Mouse (Mus musculus) intestine, embryonic 15.5 days (tissue): ENCODE data around the gene Ctdsp1. TPM values are rescaled to one million over a fixed set of nuclear protein-coding genes. Genes with fewer than 3 reads are reported as not detected.
A peak's percentile ranks its signal among the peaks of the same experiment; 100 is the strongest.
"Not testable (repeated sequence)": the region's sequence is repeated elsewhere in the genome, so short reads cannot be mapped to it uniquely, and the experiment has no call there.

Experiments
- ATAC-seq: fragments of 200-750 bp; cut with Nextera tagmentation; 2 replicates; pipeline ENCODE4 v1.8.0; 2017; ENCODE audit warnings: moderate TSS enrichment, moderate library complexity
- H3K27ac ChIP-seq: fragments of 300-500 bp; sonication (generic); 2 replicates; pipeline ENCODE4 v1.5.1; 2015; ENCODE audit warnings: mild to moderate bottlenecking, inconsistent platforms
- H3K27me3 ChIP-seq: fragments of 300-500 bp; sonication (generic); replicated peaks from 2 replicates; pipeline ENCODE4 v1.6.1; 2015; ENCODE audit warnings: inconsistent platforms
- H3K36me3 ChIP-seq: fragments of 300-500 bp; sonication (generic); 2 replicates; pipeline ENCODE4 v1.6.1; 2015; ENCODE audit warnings: inconsistent platforms
- H3K4me1 ChIP-seq: fragments of 300-500 bp; sonication (generic); replicated peaks from 2 replicates; pipeline ENCODE4 v1.6.1; 2015; ENCODE audit warnings: inconsistent platforms
- H3K4me2 ChIP-seq: fragments of 300-500 bp; sonication (generic); replicated peaks from 2 replicates; pipeline ENCODE4 v1.6.1; 2015; ENCODE audit warnings: mild to moderate bottlenecking, inconsistent platforms
- H3K4me3 ChIP-seq: fragments of 300-500 bp; sonication (generic); replicated peaks from 2 replicates; pipeline ENCODE4 v1.5.1; 2015; ENCODE audit warnings: inconsistent platforms
- H3K9ac ChIP-seq: fragments of 300-500 bp; sonication (generic); 2 replicates; pipeline ENCODE4 v1.6.1; 2015; ENCODE audit warnings: inconsistent platforms
- H3K9me3 ChIP-seq: fragments of 300-500 bp; sonication (generic); 2 replicates; pipeline ENCODE4 v1.6.1; 2016; ENCODE audit warnings: inconsistent platforms
- WGBS: fragments of 180-500 bp; shearing (Covaris S2); methylation state at CpG from one replicate; pipeline ENCODE4 v1.1.7; 2015; 5-methylcytosine and 5-hydroxymethylcytosine counted together
- polyA plus RNA-seq: library from polyadenylated mRNA; unstranded; fragments of >200 nt; fragmentation: Nextera tagmentation; extraction: Ambion mirVana; gene quantifications from 2 replicates; pipeline ENCODE4 v1.2.1, GENCODE M21; 2015

Ctdsp1 gene
- polyA plus RNA-seq, 1 experiment from 2014 or later: 75.4 TPM

DNA sequence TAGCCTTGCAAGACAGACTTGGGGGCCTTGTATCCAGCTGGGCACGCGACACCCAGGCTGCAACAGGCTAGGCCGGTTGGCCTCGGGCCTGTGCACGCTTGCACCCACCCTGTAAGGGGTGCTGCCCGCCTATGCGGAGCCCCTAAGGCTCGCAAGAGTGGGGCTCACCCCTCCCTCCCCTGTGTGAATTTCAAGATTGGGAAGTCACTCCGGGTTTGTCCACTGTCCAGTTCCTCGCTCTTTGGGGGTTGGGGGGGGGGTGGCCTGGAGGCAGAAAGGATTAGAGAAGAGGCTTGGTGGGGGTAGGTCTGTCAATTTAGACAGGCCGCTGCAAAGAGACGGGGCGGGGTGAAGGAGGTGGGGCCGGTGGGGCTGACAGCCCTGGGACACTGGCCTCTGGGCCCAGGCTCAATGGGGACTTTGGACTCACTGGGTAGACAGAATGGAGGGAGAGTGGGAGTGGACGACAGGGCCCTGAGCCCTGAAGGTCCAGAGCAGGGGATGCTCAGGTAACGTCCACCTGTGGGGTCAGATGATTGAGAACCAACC is 1.2 kb downstream of the Ctdsp1 start:
- Histone ChIP-seq H3K27me3 (no peaks in the 10 kb centered on the region), H3K9me3 (no peaks in the 10 kb centered on the region), H3K36me3 (peaks cover 13% of the 10 kb centered on the region; the same call in 1 of the 2 replicates), H3K4me2 (peak overlapping the region; percentile 94), H3K9ac (peak overlapping the region; percentile 84), H3K4me1 (peaks cover 47% of the 10 kb centered on the region), H3K27ac (peak overlapping the region; percentile 99), H3K4me3 (peak overlapping the region; percentile 85)
- peak; percentile 24 for ATAC-seq
- under 1% methylated on average over 16 of the region's 16 CpGs for WGBS

DNA sequence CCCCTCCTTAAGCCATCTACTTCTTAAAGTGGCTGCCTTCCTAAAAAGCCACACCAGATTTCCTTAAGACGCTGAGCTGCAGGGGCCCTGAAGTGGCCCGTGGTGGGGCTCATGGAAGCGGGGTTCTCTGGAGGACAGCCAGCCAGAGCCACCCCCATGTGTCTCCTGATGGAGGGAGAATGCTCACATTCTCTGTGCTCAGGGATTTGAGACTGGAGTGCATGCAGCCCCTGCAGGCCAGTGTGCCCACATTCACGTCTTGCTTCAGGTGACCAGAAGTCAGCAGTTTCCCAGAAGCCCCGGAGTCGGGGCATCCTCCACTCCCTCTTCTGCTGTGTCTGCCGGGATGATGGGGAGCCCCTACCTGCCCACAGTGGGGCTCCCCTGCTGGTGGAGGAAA is 1.7 kb downstream of the Ctdsp1 start:
- Histone ChIP-seq H3K4me1 (peaks cover 44% of the 10 kb centered on the region), H3K9me3 (no peaks in the 10 kb centered on the region), H3K4me3 (peak overlapping the region; percentile 85), H3K27ac (peak overlapping the region; percentile 99), H3K4me2 (peak overlapping the region; percentile 94), H3K9ac (peak overlapping the region; percentile 84), H3K27me3 (no peaks in the 10 kb centered on the region), H3K36me3 (peaks cover 13% of the 10 kb centered on the region; the same call in 1 of the 2 replicates)
- ATAC-seq: no peak
- 36% methylated on average over 7 of the region's 7 CpGs for WGBS

DNA sequence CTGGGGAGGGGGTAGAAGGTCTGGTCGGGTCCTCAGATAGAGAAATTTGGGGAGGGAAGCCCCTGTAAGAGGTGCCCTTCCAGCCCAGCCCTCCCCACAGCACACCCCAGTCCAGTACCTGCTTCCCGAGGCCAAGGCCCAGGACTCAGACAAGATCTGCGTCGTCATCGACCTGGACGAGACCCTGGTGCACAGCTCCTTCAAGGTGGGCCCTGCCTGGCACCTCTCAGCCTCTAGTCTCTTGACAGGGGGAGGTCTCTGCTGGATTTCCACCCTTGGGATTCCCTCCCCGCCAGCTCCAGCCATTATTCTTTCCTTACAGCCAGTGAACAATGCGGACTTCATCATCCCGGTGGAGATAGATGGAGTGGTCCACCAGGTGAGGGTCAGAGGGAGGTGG is 2.4 kb downstream of the Ctdsp1 start:
- 0 out of 2 replicates have a peak overlapping the region, but pooled peaks have one; percentile 85 for H3K4me3 ChIP-seq
- H3K27ac ChIP-seq: peak overlapping the region; percentile 15; the same call in 1 of the 2 replicates
- WGBS: 83% methylated on average over 9 of the region's 9 CpGs
- H3K4me2 ChIP-seq: peak overlapping the region; percentile 94
- H3K9ac ChIP-seq: no peak overlapping the region
- H3K27me3 ChIP-seq: no peaks in the 10 kb centered on the region
- peaks cover 39% of the 10 kb centered on the region for H3K4me1 ChIP-seq
- ATAC-seq: no peak
- no peaks in the 10 kb centered on the region for H3K9me3 ChIP-seq
- H3K36me3 ChIP-seq: peaks cover 13% of the 10 kb centered on the region; the same call in 1 of the 2 replicates

DNA sequence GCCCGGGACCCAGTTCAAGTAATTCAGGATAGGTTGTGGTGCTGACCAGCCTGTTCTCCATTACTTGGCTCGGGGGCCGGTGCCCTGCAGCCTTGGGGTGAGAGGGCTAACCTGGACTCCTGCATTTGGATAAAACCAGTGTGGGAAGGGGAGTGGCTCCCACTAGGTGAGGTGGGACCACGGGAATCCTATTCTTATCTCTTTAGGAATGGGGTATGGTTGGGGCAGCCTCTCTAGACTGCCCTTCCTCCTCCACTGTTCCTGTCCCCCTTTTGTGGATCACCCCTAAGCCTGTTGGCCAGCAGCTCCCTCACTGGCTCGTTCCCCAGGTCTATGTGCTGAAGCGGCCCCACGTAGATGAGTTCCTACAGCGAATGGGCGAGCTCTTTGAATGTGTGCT is 3.0 kb downstream of the Ctdsp1 start:
- H3K9ac ChIP-seq: no peak overlapping the region
- no peak overlapping the region for H3K4me2 ChIP-seq
- no peak for ATAC-seq
- no peak overlapping the region for H3K4me3 ChIP-seq
- H3K27ac ChIP-seq: no peak overlapping the region
- peaks cover 36% of the 10 kb centered on the region for H3K4me1 ChIP-seq
- H3K27me3 ChIP-seq: no peaks in the 10 kb centered on the region
- H3K9me3 ChIP-seq: no peaks in the 10 kb centered on the region
- H3K36me3 ChIP-seq: peaks cover 13% of the 10 kb centered on the region; the same call in 1 of the 2 replicates
- 89% methylated on average over 9 of the region's 9 CpGs for WGBS

DNA sequence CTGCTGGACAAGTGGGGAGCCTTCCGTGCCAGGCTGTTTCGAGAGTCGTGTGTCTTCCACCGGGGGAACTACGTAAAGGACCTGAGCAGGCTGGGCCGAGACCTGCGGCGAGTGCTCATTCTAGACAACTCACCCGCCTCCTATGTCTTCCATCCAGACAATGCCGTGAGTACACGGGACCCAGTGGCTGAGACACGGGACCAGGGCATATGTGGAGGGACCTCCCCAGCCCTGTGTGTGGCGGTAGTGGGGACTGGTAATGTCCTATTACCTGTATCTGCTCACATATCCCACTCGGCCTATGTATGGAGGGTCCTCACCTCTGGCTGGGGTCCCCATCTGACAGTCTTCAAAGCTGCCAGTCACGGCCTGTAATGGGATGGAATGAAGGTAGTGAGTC is 3.5 kb downstream of the Ctdsp1 start:
- peaks cover 31% of the 10 kb centered on the region for H3K4me1 ChIP-seq
- 89% methylated on average over 15 of the region's 15 CpGs for WGBS

DNA sequence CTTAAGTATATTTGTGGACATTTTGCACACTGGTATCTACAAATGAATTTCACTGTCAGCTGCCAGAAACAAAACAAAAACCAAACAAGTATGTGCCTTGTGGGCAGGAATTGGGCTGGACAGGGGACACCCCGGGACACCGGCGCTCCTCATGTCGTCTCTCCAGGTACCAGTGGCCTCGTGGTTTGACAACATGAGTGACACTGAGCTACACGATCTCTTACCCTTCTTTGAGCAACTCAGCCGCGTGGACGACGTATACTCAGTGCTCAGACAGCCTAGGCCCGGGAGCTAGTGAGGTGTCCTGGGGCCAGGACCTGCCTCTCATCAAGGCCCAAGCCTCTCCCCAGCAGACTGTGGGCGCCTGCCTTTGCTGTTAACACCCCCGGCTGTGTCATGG is 4.0 kb downstream of the Ctdsp1 start:
- no peak for ATAC-seq

More for the DNA sequence above, 3.5 kb downstream of the Ctdsp1 start:
- ATAC-seq: no peak
- Histone ChIP-seq H3K9ac (no peak overlapping the region), H3K36me3 (peaks cover 13% of the 10 kb centered on the region; the same call in 1 of the 2 replicates), H3K9me3 (no peaks in the 10 kb centered on the region), H3K4me3 (no peak overlapping the region), H3K27ac (no peak overlapping the region), H3K27me3 (no peaks in the 10 kb centered on the region), H3K4me2 (no peak overlapping the region)

DNA sequence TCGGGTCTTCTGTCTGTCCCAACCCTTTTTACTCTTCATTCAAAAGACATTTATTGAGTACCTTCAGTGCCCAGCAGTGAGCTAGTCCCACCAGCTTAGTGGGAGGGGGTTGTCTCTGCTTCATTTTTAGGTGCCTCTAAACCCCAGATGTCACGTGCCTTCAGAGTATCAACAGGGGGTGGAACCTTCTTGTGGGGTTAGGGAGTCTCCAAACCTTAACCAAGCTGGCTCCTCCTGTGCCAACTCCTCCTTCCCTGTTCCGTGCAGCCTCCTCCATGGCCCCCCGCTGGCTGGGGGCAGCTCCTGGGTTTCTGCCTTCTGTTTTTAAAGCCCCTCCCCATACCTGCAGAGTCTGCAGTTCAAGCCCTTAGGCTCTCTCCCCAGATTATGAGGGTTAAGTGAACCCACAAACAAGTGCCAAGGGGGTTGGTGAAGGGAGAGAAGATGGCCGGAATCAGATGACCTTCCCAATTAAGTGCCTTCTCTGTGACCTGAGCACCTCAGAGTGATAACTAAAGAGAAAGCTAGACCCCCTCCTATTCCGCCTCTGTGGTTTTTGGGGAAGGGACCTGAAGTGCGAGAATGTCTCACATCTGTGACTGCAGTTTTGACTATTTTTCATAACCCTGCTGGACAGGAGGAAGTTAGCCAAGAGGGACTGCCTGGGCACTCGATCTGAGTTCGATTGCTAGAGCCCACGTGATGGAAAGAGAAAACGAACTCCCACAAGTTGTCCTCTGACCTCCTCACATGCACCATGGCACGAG is 5.3 kb downstream of the Ctdsp1 start:
- H3K27me3 ChIP-seq, H3K9ac ChIP-seq, ATAC-seq, H3K9me3 ChIP-seq: not testable (repeated sequence)
- 9% methylated on average over 12 of the region's 12 CpGs for WGBS
- H3K4me1 ChIP-seq: peaks cover 20% of the 10 kb centered on the region
- peak overlapping the region; percentile 40 for H3K4me3 ChIP-seq
- H3K27ac ChIP-seq: peak overlapping the region; percentile 93
- H3K4me2 ChIP-seq: peak overlapping the region; percentile 88
- H3K36me3 ChIP-seq: peaks cover 13% of the 10 kb centered on the region; the same call in 1 of the 2 replicates

More for the DNA sequence above, 4.0 kb downstream of the Ctdsp1 start:
- no peaks in the 10 kb centered on the region for H3K27me3 ChIP-seq
- H3K9ac ChIP-seq: no peak overlapping the region
- no peak overlapping the region for H3K4me3 ChIP-seq
- H3K36me3 ChIP-seq: peaks cover 13% of the 10 kb centered on the region; the same call in 1 of the 2 replicates
- H3K9me3 ChIP-seq: no peaks in the 10 kb centered on the region
- 88% methylated on average over 13 of the region's 13 CpGs for WGBS
- H3K4me1 ChIP-seq: peaks cover 28% of the 10 kb centered on the region
- H3K27ac ChIP-seq: no peak overlapping the region
- no peak overlapping the region for H3K4me2 ChIP-seq

DNA sequence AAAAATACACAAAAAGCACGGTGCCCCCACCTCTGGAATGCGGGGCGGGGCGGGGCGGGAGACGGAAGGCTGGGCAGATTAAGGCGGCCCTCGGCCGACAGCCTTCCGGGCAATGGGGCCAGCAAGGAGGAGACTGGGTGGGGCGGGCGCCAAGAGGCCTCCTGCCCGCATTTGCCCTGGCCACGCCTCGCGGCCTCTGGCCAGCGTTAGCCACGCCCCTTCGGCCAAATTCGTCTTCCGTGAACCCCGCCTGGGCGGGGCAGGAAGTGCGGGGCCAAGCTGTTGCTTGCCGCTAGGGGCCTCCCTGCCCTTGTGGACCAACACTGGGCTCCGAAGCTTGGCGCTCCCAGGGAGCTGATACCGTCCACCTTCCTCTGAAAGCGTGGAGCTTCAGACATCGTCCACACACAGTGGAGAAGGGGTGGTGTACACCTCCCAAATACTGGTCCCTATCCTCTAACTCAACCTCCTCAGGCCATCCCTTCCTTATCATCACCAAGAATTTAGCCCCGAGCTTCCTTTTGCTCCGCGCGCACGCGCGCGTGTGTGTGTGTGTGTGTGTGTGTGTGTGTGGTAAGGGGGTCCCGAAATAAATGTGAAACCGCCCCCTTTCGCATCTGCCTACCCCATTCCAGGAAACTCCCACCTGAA is 6.1 kb downstream of the Ctdsp1 start:
- under 1% methylated on average over 41 of the region's 41 CpGs for WGBS
- no peaks in the 10 kb centered on the region for H3K9me3 ChIP-seq
- peak; percentile 94 for ATAC-seq

DNA sequence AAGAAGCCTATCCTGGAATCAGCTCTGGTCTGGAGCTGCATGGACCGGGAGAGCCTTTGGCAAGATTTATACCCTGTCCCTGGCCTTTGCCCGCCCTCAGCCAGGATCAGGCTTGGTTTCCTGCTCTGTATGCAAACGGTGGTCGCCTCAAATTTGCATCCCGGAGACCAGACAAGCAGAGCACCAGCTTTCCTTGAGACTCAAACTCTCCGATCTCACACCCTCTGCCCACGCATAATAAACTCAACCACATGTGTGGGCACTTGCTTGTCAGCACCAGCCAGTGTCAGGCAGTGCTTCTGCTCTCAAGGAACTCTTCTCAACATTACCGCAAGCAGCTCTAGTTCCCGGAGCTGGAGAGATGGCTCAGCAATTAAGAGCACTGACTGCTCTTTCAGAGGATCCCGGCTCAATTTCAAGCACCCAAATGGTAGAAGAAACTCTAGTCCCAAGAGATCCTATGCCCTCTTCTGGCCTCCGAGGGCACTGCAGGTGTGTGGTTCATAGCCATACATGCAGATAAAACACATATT is 6.7 kb downstream of the Ctdsp1 start:
- H3K36me3 ChIP-seq: peaks cover 13% of the 10 kb centered on the region; the same call in 1 of the 2 replicates
- peaks cover 16% of the 10 kb centered on the region for H3K4me1 ChIP-seq
- H3K4me2 ChIP-seq: peak overlapping the region; percentile 88
- 5% methylated on average over 11 of the region's 11 CpGs for WGBS
- peak overlapping the region; percentile 93 for H3K27ac ChIP-seq
- peak overlapping the region; percentile 56 for H3K9ac ChIP-seq
- no peaks in the 10 kb centered on the region for H3K9me3 ChIP-seq
- ATAC-seq: peak; percentile 55
- H3K4me3 ChIP-seq: peak overlapping the region; percentile 40
- no peaks in the 10 kb centered on the region for H3K27me3 ChIP-seq

More for the DNA sequence above, 6.1 kb downstream of the Ctdsp1 start:
- H3K36me3 ChIP-seq: peaks cover 13% of the 10 kb centered on the region; the same call in 1 of the 2 replicates
- peak overlapping the region; percentile 56 for H3K9ac ChIP-seq
- no peaks in the 10 kb centered on the region for H3K27me3 ChIP-seq
- peak overlapping the region; percentile 93 for H3K27ac ChIP-seq
- peak overlapping the region; percentile 40 for H3K4me3 ChIP-seq
- H3K4me1 ChIP-seq: peaks cover 20% of the 10 kb centered on the region
- H3K4me2 ChIP-seq: peak overlapping the region; percentile 88

DNA sequence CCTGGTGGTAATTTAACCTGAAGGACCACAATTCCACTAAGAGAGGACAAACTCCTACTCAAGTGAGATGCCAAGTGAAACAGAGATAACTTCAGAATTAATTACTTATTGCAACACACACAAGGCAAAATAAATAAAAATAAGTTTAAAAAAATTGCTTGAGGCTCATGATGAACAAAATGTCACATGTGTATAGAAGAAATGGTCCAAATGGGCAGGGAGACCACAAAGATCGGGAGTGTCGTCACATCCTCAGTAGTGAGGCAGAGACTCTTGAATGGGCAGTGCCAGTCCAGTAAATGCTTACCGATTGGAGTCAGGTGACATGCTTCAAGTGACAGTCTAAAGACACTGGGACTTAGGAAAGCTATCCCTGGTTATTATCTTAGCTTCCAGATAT is 9.2 kb downstream of the Ctdsp1 start:
- Histone ChIP-seq H3K27ac (no peak overlapping the region), H3K9me3 (no peaks in the 10 kb centered on the region), H3K4me1 (peaks cover 4% of the 10 kb centered on the region; the same call in 1 of the 2 replicates), H3K9ac (no peak overlapping the region), H3K36me3 (no peaks in the 10 kb centered on the region), H3K27me3 (no peaks in the 10 kb centered on the region), H3K4me3 (no peak overlapping the region), H3K4me2 (no peak overlapping the region)
- WGBS: 87% methylated on average over 3 of the region's 3 CpGs
- no peak for ATAC-seq

DNA sequence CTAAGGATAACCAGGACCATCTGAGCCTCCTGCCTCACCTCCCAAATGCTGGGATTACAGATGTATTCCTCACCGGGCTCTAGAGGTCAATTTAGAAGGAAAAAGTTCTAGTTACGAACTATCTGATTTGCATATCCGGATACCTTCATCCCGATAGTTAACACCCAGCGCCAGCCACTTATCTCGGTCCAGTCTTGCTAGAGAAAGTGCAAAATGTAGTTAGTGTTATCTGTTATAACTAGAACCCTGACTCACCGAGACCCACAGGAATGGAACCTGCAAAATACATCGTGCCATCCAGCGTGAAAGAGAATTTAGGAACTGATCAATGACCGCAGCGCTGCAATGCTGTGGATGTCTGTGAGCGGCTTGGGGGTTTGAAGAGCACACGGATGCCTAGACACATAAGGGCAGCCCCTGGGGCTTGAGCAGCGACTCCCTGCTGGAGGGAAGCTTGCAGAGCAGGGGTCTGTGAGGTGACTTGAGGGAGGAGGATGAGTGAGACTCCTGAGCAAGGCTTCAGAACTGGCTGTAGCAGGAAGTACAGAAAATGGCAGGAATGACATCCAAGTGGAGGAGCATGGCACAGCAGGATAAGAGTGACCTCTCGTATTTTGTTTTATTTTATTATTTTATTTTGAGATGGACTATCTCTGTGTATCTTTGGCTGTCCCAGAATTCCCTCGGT is 9.8 kb downstream of the Ctdsp1 start:
- H3K27me3 ChIP-seq: no peaks in the 10 kb centered on the region
- WGBS: 51% methylated on average over 16 of the region's 16 CpGs
- no peak for ATAC-seq

More for the DNA sequence above, 9.8 kb downstream of the Ctdsp1 start:
- Histone ChIP-seq H3K4me2 (no peak overlapping the region), H3K27ac (no peak overlapping the region), H3K9me3 (no peaks in the 10 kb centered on the region), H3K4me3 (no peak overlapping the region), H3K4me1 (peaks cover 4% of the 10 kb centered on the region; the same call in 1 of the 2 replicates), H3K9ac (no peak overlapping the region), H3K36me3 (no peaks in the 10 kb centered on the region)
